Mouse (Mus musculus) forebrain, embryonic 16.5 days (tissue): ENCODE results near the gene Dpp7. TPM values are rescaled to one million over a fixed set of nuclear protein-coding genes. Genes with fewer than 3 reads are reported as not detected.

Experiments used
- ATAC-seq: fragments of 200-750 bp; cut with Nextera tagmentation; 2 replicates; pipeline ENCODE4 v1.8.0; 2017; ENCODE audit warnings: mild to moderate bottlenecking, moderate library complexity
- H3K27ac ChIP-seq: fragments of 300-500 bp; sonication (generic); 2 replicates; pipeline ENCODE4 v1.5.1; 2014; ENCODE audit warnings: low read length, control low read depth
- H3K27me3 ChIP-seq: fragments of 300-500 bp; sonication (generic); replicated peaks from 2 replicates; pipeline ENCODE4 v1.6.1; 2014; ENCODE audit warnings: low read length; ENCODE audit not compliant: control insufficient read depth, insufficient read depth
- H3K36me3 ChIP-seq: fragments of 300-500 bp; sonication (generic); 2 replicates; pipeline ENCODE4 v1.6.1; 2014; ENCODE audit not compliant: control insufficient read depth, insufficient read depth
- H3K4me1 ChIP-seq: fragments of 300-500 bp; sonication (generic); replicated peaks from 2 replicates; pipeline ENCODE4 v1.6.1; 2014; ENCODE audit warnings: low read length; ENCODE audit not compliant: control insufficient read depth, insufficient read depth
- H3K4me2 ChIP-seq: fragments of 300-500 bp; sonication (generic); 2 replicates; pipeline ENCODE4 v1.6.1; 2014; ENCODE audit warnings: mild to moderate bottlenecking, low read length, control low read depth
- H3K4me3 ChIP-seq: fragments of 300-500 bp; sonication (generic); replicated peaks from 2 replicates; pipeline ENCODE4 v1.5.1; 2014; ENCODE audit warnings: mild to moderate bottlenecking, low read length, control low read depth
- H3K9ac ChIP-seq: fragments of 300-500 bp; sonication (generic); replicated peaks from 2 replicates; pipeline ENCODE4 v1.6.1; 2014; ENCODE audit warnings: low read depth, low read length, control low read depth
- H3K9me3 ChIP-seq: fragments of 300-500 bp; sonication (generic); 2 replicates; pipeline ENCODE4 v1.6.1; 2016; ENCODE audit warnings: low read length; ENCODE audit not compliant: control insufficient read depth
- WGBS: fragments of 180-500 bp; shearing (Covaris S2); extraction: QIAGEN DNeasy Blood & Tissue Kit; methylation state at CpG from one replicate; pipeline ENCODE4 v1.1.7; 2014; 5-methylcytosine and 5-hydroxymethylcytosine counted together
- polyA plus RNA-seq: library from polyadenylated mRNA; unstranded; fragments of >200 nt; fragmentation: Nextera tagmentation; extraction: Ambion mirVana; gene quantifications from 2 replicates; pipeline ENCODE4 v1.2.1, GENCODE M21; 2015

Dpp7 gene
- polyA plus RNA-seq, 1 experiment from 2014 or later = 26.9 TPM

DNA sequence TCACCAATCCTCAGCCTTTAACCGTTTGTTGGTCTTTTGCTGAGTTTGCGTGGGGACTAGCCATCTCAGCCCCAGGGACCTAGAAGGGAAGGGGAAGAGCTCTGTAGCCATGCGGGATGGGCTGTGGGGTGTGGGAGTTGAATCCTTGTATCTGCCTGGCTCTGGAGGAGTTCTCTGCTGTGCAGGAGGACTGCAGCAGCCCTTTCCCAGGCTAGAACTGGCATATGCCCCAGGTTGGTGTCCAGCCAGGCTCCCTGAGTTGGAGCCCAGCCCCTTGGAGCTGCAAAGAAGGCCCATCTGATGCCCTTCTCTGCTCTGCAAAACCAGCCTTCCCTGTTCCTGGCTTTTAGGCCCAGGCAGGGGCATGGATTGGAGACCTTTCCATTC is 40.4 kb upstream of the Dpp7 start:
- ATAC-seq = no peak
- Histone ChIP-seq H3K27ac (no peak overlapping the region), H3K27me3 (peaks cover 44% of the 10 kb centered on the region), H3K36me3 (no peaks in the 10 kb centered on the region), H3K9ac (no peak overlapping the region; the same call in 1 of the 2 replicates), H3K9me3 (no peaks in the 10 kb centered on the region), H3K4me2 (no peak overlapping the region; the same call in 1 of the 2 replicates), H3K4me1 (peaks cover 21% of the 10 kb centered on the region), H3K4me3 (peak overlapping the region; percentile 38; the same call in 1 of the 2 replicates)
- 34% methylated on average over 3 of the region's 3 CpGs for WGBS

GRCm38 (mm10) chr2:25395721-25396596 is 39.8 kb upstream of the Dpp7 start, which contains the start of gene Entpd2:
Gene Entpd2, plus strand, starts transcription at chr2:25395874.
- Histone ChIP-seq H3K4me2 (peak within 1 kb of the TSS; percentile 59), H3K27me3 (peaks cover 44% of the 10 kb centered on the region), H3K9ac (peak within 1 kb of the TSS; percentile 34; the same call in 1 of the 2 replicates), H3K4me3 (peak within 1 kb of the TSS; percentile 38), H3K36me3 (no peaks in the 10 kb centered on the region), H3K4me1 (peaks cover 21% of the 10 kb centered on the region), H3K27ac (peak within 1 kb of the TSS; percentile 12; the same call in 1 of the 2 replicates), H3K9me3 (no peaks in the 10 kb centered on the region)
- ATAC-seq = no peak
- WGBS = 2% methylated on average over 57 of the region's 57 CpGs

DNA sequence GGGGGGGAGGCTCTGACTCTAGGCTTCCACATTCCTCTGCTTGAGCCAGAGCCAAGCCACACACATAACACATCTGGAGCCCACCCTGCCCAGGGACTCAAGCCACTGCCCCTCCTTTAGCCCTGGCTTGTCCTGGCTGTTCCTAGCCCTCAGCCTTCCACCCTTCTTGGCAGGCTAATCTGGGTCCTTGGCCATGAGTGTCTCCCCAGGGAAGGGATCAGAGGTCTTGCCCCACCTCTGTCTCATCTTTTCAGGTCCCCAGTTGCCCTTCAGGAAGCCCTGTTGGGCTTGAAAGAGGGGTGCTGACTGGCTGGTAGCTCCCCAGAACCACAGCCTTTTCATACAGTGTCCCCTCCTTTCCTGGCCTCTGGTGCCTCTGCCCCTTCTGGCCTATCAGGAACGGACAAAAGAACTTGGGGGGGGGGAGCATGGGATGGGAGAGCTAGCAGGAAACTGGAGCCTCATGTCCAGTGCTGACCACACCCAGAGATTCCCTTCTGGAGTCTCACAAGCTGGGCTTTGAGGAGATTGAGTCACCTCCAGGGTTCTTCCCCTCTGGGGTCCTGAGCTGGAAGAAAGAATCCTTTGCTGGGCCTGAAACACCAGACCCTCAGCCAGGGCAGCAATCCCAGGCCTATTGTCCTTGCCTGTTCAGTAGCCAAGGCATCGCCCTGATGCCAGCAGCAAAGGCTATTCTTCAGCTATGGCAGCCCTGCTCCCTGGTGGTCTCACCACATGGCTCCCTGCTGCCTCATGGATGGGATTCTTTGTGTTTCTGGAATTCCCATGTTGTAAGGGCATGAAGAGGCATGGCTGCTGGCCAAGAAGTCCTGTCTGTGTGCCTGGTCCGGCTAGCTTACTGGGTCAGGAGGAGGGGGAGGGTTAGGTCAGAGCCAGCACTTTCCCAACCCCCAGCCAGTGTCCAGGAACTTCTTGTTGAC is 38.4 kb upstream of the Dpp7 start:
- H3K27me3 ChIP-seq = peaks cover 40% of the 10 kb centered on the region
- H3K36me3 ChIP-seq = no peaks in the 10 kb centered on the region
- no peak overlapping the region for H3K4me2 ChIP-seq
- no peak overlapping the region for H3K9ac ChIP-seq
- H3K4me1 ChIP-seq = peaks cover 17% of the 10 kb centered on the region
- H3K4me3 ChIP-seq = no peak overlapping the region
- 12% methylated on average over 3 of the region's 3 CpGs for WGBS
- no peaks in the 10 kb centered on the region for H3K9me3 ChIP-seq
- ATAC-seq = peak; percentile 88
- H3K27ac ChIP-seq = peak overlapping the region; percentile 12; the same call in 1 of the 2 replicates

DNA sequence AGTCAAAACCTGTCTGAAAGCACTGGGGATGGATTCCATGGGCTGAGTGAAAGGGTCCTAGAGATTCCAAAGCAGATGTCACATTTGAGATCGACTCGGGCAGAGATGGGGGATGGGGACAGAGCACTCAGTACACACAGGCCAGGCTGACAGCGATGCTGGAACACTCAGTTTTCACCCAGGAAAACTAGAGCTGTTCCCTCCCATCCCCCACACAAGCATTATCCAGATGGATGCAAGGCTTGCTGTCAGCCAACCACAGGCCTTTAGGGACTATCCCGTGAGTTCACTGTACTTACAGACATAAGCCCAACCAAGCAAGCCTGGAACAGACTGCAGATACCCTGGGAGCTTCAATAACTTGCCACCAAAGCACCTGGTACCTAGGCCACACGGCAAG is 35.1 kb upstream of the Dpp7 start:
- WGBS = 76% methylated on average over 5 of the region's 5 CpGs
- H3K27ac ChIP-seq = no peak overlapping the region
- no peak overlapping the region for H3K4me3 ChIP-seq
- H3K9ac ChIP-seq = no peak overlapping the region
- no peak for ATAC-seq
- H3K9me3 ChIP-seq = no peaks in the 10 kb centered on the region
- no peak overlapping the region for H3K4me2 ChIP-seq
- H3K4me1 ChIP-seq = peaks cover 12% of the 10 kb centered on the region
- H3K36me3 ChIP-seq = no peaks in the 10 kb centered on the region
- H3K27me3 ChIP-seq = peaks cover 14% of the 10 kb centered on the region

DNA sequence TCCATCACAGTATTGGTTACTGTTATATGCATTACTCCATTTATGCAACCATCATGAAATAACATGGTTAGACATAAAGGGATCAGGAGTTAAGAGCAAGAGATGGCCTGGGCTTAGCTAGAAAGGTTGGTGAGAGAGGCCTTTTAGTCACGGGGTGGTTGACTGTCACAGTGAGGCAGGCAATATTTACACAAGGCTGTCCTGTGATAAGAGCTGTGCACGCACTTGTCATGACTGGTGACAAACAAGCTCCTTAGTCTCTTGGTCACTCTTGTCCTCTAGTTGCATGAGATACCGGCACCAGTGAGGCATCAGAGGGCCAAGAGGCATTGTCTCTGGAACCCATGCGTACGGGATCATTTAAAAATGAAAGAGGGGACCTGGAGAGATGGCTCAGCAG is 28.3 kb upstream of the Dpp7 start:
- Histone ChIP-seq H3K4me2 (no peak overlapping the region), H3K4me1 (no peaks in the 10 kb centered on the region), H3K9me3 (no peaks in the 10 kb centered on the region), H3K36me3 (no peaks in the 10 kb centered on the region), H3K27me3 (no peaks in the 10 kb centered on the region), H3K4me3 (no peak overlapping the region), H3K27ac (no peak overlapping the region), H3K9ac (no peak overlapping the region)
- WGBS = 86% methylated on average over 5 of the region's 5 CpGs
- ATAC-seq = no peak

- Histone ChIP-seq H3K4me2 (no peak overlapping the region), H3K9me3 (no peaks in the 10 kb centered on the region), H3K4me3 (no peak overlapping the region), H3K9ac (no peak overlapping the region), H3K27me3 (no peaks in the 10 kb centered on the region), H3K36me3 (no peaks in the 10 kb centered on the region), H3K27ac (no peak overlapping the region), H3K4me1 (peaks cover 22% of the 10 kb centered on the region)
- 65% methylated on average over 4 of the region's 4 CpGs for WGBS
- no peak for ATAC-seq
Observed at GRCm38 (mm10) chr2:25376589-25376988, 20.4 kb upstream of the Dpp7 start.

- Histone ChIP-seq H3K27me3 (no peaks in the 10 kb centered on the region), H3K4me3 (peak overlapping the region; percentile 71), H3K9me3 (no peaks in the 10 kb centered on the region), H3K27ac (no peak overlapping the region), H3K9ac (peak overlapping the region; percentile 64; the same call in 1 of the 2 replicates), H3K4me2 (peak overlapping the region; percentile 76), H3K36me3 (no peaks in the 10 kb centered on the region), H3K4me1 (peaks cover 23% of the 10 kb centered on the region)
- WGBS = 4% methylated on average over 2 of the region's 2 CpGs
- ATAC-seq = no peak
Observed at GRCm38 (mm10) chr2:25373431-25373830, 17.3 kb upstream of the Dpp7 start.

DNA sequence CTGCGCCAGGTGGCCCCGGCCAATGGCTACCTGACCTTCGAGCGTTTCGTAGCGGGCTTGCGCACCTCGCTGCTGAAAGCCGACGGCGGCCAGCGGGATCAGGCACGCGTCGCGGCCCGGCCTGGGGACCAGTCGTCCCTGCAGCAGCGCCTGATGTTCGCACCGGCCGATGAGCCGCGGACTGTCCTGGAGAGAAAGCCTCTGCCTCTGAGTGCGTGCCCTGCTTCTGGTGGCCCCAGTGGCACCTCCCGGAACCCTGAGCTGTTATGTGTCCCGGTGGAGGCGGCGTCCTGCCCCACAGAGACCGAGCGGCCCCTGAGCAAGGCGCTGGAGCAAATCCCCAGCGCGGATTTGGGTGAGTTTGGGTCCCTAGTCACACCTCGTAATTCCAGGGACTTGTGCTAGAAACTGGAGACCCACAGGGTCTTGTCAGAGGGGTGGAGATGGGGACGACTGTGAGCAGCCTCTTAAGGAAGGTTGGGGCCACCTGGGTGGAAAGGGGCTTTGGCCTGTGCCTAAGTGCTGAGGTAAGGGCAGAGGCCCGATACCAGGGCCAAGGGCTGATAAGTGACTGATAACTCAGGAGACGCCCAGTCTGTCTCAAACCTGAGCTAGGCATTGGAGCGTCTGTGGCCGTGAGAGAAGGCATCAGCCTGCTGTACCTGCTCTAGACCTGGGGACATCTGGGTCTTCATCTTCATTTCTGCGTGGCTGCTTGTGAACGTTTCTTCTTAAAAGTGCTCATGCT is 16.7 kb upstream of the Dpp7 start:
- no peaks in the 10 kb centered on the region for H3K27me3 ChIP-seq
- no peak overlapping the region for H3K27ac ChIP-seq
- H3K4me1 ChIP-seq = peaks cover 23% of the 10 kb centered on the region
- WGBS = 1% methylated on average over 42 of the region's 42 CpGs
- peak; percentile 5; the same call in 1 of the 2 replicates for ATAC-seq
- H3K4me2 ChIP-seq = peak overlapping the region; percentile 76
- H3K4me3 ChIP-seq = peak overlapping the region; percentile 71
- H3K9ac ChIP-seq = peak overlapping the region; percentile 64
- no peaks in the 10 kb centered on the region for H3K36me3 ChIP-seq
- no peaks in the 10 kb centered on the region for H3K9me3 ChIP-seq
